Mouse (Mus musculus): ENCODE results near the gene Aspm.

Aspm gene

GRCm38 (mm10) chr1:139514556-139514955 is 60.0 kb downstream of the Aspm start:
- DNase-seq, result no peak
